Mouse (Mus musculus): Measurements from ENCODE around the gene Wrap53. TPM values are rescaled to one million over a fixed set of nuclear protein-coding genes. Genes with fewer than 3 reads are reported as not detected.
A peak's percentile ranks its signal among the peaks of the same experiment; 100 is the strongest.
"Not testable (repeated sequence)": the region's sequence is repeated elsewhere in the genome, so short reads cannot be mapped to it uniquely, and the experiment has no call there.

Wrap53 gene
- polyA plus RNA-seq, 1 experiment from 2014 or later = 19.7 TPM

DNA sequence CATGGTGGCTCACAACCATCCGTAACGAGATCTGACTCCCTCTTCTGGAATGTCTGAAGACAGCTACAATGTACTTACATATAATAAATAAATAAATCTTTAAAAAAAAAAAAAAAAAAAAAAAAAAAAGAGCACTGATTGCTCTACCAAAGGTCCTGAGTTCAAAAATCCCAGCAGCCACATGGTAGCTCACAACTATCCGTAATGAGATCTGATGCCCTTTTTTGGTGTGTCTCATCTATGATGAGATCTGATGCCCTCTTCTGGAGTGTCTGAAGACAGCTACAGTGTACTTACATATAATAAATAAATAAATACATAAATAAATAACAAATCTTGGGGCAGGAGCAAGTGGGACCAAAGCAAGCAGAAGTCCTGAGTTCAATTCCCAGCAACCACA is 38.3 kb downstream of the Wrap53 start:
- WGBS = 70% methylated on average over 1 of the region's 3 CpGs
- not testable (repeated sequence) for H3K9me3 ChIP-seq

DNA sequence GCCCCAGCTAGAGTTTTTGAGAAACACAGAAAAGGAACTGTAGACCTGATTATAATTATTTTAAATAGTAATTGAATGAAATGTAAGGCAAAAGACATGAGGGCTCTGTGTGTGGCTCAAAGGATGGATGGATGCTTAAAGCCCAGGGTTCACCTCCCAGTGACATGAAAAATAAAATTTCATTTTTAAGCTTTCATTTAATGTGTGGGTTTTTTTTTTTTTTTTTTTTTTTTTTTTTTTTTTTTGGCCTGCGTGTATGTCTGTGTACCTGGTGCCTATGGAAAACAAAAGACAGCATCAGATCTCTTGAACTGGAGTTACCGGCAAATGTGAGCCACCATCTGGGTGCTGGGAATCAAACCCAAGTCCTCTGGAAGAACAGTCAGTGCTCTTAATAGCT is 39.4 kb downstream of the Wrap53 start:
- Histone ChIP-seq H3K4me3 (no peak overlapping the region), H3K27me3 (no peaks in the 10 kb centered on the region), H3K9ac (no peak overlapping the region), H3K9me3 (no peaks in the 10 kb centered on the region), H3K27ac (replicated peaks) (no peak overlapping the region), H3K4me1 (replicated peaks) (peaks cover 16% of the 10 kb centered on the region), H3K4me2 (no peak overlapping the region), H3K36me3 (no peaks in the 10 kb centered on the region)
- 93% methylated on average over 2 of the region's 2 CpGs for WGBS
- no peak for ATAC-seq (ENCODE audit: low read depth)

More for the DNA sequence above, 38.3 kb downstream of the Wrap53 start:
- H3K27me3 ChIP-seq; H3K36me3 ChIP-seq; H3K9ac ChIP-seq; ATAC-seq (ENCODE audit: low read depth); H3K4me2 ChIP-seq; H3K27ac ChIP-seq (replicated peaks); H3K4me3 ChIP-seq: not testable (repeated sequence)
- peaks cover 25% of the 10 kb centered on the region for H3K4me1 ChIP-seq (replicated peaks)

DNA sequence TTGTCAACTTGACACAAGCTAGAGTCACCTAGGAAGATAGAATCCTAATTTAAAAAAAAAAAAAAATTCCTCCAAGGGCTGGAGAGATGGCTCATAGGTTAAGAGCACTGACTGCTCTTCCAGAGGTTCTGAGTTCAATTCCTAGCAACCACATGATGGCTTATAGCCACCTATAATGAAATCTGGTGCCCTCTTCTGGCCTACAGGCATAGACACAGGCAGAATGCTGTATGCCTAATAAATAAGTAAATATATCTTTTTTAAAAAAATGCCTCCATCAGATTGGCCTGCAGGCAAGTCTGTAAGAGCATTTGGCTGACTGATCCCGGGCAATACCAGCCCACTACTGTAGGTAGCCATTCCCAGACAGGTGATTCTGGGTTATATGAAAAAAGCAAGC is 45.1 kb downstream of the Wrap53 start:
- WGBS = 76% methylated on average over 1 of the region's 1 CpGs
- no peak overlapping the region for H3K9ac ChIP-seq
- no peak for ATAC-seq (ENCODE audit: low read depth)

DNA sequence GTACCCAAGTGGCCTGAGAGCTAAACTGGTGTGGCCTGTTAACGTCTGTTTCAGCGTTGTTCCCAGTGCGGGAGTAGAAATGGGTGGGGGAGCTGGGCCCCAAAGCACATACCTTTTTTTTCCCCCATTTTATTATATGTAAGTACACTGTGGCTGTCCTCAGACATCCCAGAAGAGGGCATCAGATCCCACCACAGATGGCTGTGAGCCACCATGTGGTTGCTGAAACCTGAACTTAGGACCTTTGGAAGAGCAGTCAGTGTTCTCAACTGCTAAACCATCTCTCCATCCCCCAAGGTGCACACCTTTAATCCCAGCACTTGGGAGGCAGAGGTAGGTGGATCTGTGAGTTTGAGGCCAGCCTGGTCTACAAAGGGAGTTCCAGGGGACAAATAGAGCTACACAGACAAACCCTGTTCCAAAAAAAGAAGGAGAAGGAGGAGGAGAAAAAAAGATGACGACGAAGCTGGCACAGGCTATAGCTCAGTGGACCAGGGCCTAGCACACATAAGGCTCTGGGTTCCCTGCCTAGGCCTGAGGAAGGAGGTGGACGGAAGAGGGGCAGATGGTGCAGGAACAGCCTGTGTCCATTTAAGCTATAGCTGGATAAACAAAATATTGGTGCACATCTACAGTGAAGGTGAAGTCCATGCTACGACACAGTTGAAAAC is 47.4 kb downstream of the Wrap53 start:
- no peak for ATAC-seq (ENCODE audit: low read depth)
- H3K27me3 ChIP-seq = no peaks in the 10 kb centered on the region
- H3K4me3 ChIP-seq = no peak overlapping the region
- 83% methylated on average over 7 of the region's 7 CpGs for WGBS
- H3K4me1 ChIP-seq (replicated peaks) = peaks cover 7% of the 10 kb centered on the region
- H3K9ac ChIP-seq = no peak overlapping the region
- no peaks in the 10 kb centered on the region for H3K36me3 ChIP-seq
- no peaks in the 10 kb centered on the region for H3K9me3 ChIP-seq
- no peak overlapping the region for H3K4me2 ChIP-seq
- H3K27ac ChIP-seq (replicated peaks) = no peak overlapping the region

More for the DNA sequence above, 45.1 kb downstream of the Wrap53 start:
- Histone ChIP-seq H3K4me1 (replicated peaks) (no peaks in the 10 kb centered on the region), H3K4me2 (no peak overlapping the region), H3K4me3 (no peak overlapping the region), H3K9me3 (no peaks in the 10 kb centered on the region), H3K27me3 (no peaks in the 10 kb centered on the region), H3K27ac (replicated peaks) (no peak overlapping the region), H3K36me3 (no peaks in the 10 kb centered on the region)

DNA sequence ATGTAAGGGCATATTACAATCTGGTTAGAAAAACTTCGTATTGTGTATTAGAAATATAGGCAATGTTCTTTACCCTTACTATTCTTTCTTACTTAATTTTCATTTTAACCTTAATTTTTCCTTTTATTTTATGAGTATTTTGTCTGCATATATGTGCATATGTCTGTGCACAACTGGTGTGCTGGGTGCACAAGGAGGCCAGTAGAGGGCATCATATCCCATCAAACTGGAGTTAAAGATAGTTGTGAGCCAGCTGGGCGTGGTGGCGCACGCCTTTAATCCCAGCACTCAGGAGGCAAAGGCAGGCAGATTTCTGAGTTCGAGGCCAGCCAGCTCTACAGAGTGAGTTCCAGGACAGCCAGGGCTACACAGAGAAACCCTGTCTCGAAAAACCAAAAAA is 49.3 kb downstream of the Wrap53 start:
- not testable (repeated sequence) for H3K36me3 ChIP-seq; H3K9ac ChIP-seq; H3K27me3 ChIP-seq; H3K27ac ChIP-seq (replicated peaks); H3K4me3 ChIP-seq; ATAC-seq (ENCODE audit: low read depth); H3K4me2 ChIP-seq; H3K9me3 ChIP-seq
- H3K4me1 ChIP-seq (replicated peaks) = peaks cover 24% of the 10 kb centered on the region
- 91% methylated on average over 6 of the region's 6 CpGs for WGBS

DNA sequence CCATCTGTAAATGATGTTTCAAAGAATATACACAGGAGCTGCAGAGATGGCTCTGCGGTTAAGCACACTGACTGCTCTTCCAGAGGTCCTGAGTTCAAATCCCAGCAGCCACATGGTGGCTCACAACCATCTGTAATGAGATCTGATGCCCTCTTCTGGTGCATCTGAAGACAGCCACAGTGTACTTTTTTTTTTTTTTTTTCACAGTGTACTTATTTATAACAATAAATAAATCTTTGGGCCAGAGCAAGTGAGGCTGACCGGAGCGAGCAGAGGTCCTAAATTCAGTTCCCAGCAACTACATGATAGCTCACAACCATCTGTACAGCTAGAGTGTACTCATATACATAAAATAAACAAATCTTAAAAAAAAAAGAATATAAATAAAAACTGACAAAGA is 49.8 kb downstream of the Wrap53 start:
- not testable (repeated sequence) for H3K9me3 ChIP-seq; H3K27ac ChIP-seq (replicated peaks); H3K9ac ChIP-seq; ATAC-seq (ENCODE audit: low read depth); H3K4me3 ChIP-seq; H3K4me2 ChIP-seq; H3K27me3 ChIP-seq; H3K36me3 ChIP-seq
- 89% methylated on average over 3 of the region's 3 CpGs for WGBS
- peaks cover 24% of the 10 kb centered on the region for H3K4me1 ChIP-seq (replicated peaks)

DNA sequence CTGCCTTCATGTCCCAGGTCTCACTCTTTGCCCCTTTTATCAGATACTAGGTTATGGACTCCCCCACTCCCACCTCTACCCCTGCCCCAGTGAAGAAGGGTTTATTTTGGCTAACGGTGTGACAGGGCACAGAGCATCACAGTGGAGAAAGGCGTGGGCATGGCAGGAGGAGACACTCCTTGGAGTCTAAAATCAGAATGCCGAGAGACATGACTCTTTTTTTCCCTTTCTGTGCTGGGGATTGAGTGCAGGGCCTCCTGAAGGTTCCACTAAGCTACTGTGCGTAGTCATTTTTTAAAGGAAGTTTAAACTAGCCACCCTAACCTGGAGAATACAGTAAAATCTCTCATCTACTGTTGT is 52.0 kb downstream of the Wrap53 start:
- Histone ChIP-seq H3K27ac (replicated peaks) (peak overlapping the region; percentile 95), H3K4me1 (replicated peaks) (peaks cover 24% of the 10 kb centered on the region), H3K36me3 (no peaks in the 10 kb centered on the region), H3K4me2 (peak overlapping the region; percentile 51; the same call in 1 of the 2 replicates), H3K9ac (peak overlapping the region; percentile 71), H3K9me3 (no peaks in the 10 kb centered on the region), H3K27me3 (no peaks in the 10 kb centered on the region), H3K4me3 (no peak overlapping the region)
- 61% methylated on average over 4 of the region's 4 CpGs for WGBS
- ATAC-seq (ENCODE audit: low read depth) = no peak; the same call in 1 of the 2 replicates

DNA sequence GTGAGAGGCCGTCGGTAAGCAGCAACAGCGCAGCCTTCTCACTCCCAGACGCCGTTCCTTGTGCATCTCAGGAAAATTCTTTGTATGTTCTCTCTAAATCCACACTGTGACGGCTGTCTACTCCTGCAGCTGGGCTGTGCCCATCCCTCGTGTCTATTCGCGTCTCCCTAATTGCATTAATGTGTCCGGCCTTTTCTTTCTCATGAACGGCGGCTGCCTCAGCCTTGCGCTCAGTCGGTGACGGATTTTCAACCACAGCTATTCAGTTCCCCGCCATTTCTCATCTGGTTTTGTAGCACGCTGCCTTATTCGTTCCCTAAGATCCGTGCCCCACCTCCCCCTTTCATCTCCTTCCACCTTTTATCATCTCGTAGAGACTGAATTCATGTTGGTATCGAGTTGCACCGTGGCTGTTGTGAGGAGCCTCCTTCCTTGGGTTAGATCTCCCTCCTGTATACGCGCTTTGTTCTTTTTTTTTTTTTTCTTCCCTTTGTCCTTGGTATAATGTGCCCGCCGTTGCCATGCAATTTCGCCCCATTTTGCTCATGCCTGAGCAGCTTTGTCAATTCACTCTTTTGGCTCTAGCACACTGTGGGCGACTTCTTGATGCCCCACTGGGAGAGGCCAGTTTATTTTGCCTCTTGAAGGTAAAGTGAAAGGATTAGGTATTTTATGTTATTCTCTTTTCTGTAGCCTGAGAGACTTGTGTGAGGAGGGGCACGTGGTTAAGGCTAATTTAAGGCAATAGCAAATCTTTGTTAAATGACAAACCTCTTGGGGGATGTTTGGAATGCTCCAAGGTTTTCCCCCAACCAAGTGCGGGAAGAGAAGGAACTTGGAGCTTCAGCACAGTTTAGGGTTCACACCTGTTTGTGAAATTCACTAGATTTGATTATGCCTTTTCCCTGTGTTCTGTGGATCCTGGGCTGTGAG is 52.7 kb downstream of the Wrap53 start:
- Histone ChIP-seq H3K27ac (replicated peaks) (peak overlapping the region; percentile 95), H3K9ac (peak overlapping the region; percentile 71), H3K4me2 (peak overlapping the region; percentile 51), H3K27me3 (no peaks in the 10 kb centered on the region), H3K4me1 (replicated peaks) (peaks cover 24% of the 10 kb centered on the region), H3K9me3 (no peaks in the 10 kb centered on the region), H3K4me3 (peak overlapping the region; percentile 23), H3K36me3 (no peaks in the 10 kb centered on the region)
- 2% methylated on average over 30 of the region's 30 CpGs for WGBS
- peak; percentile 77 for ATAC-seq (ENCODE audit: low read depth)

DNA sequence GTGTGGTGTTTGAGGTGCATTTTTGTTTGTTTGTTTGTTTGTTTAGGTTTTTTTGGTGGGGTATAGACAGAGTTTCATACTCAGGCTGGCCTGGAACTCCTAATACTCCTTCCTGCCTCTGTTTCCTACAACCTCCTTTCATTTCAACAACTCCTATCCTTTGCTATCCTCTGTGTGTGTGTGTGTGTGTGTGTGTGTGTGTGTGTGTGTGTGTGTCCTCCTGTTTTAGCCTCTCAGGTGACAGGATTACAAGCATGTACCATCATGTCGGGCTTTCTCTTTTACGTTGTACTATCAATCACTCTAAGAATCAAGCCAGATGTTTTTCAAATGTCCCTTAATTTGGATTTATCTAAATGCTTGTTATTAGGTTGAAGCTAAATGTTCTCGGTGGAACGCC is 53.4 kb downstream of the Wrap53 start:
- peaks cover 24% of the 10 kb centered on the region for H3K4me1 ChIP-seq (replicated peaks)
- peak overlapping the region; percentile 95 for H3K27ac ChIP-seq (replicated peaks)
- peak overlapping the region; percentile 51 for H3K4me2 ChIP-seq
- H3K36me3 ChIP-seq = no peaks in the 10 kb centered on the region
- ATAC-seq (ENCODE audit: low read depth) = peak; percentile 54; the same call in 1 of the 2 replicates
- H3K9me3 ChIP-seq = no peaks in the 10 kb centered on the region
- H3K27me3 ChIP-seq = no peaks in the 10 kb centered on the region
- H3K4me3 ChIP-seq = peak overlapping the region; percentile 23
- 13% methylated on average over 4 of the region's 4 CpGs for WGBS
- H3K9ac ChIP-seq = peak overlapping the region; percentile 71

DNA sequence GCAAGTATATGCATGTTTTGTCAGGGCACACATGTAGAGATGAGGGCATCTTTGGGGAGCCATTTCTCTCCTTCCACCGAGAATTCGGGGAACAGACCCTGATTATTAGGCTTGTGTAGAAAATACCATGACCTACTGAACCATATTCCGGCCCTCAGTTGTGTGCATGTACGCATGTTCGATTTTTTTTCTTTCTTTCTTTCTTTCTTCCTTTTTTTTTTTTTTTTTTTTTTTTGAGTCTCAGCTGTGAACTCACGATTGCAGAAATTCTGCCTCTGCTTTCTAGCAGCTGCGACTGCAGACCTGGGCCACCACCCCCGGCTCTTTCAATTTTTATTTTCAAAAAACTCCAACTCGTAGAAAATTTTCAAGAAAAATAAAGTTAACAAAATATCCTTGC is 54.4 kb downstream of the Wrap53 start:
- Histone ChIP-seq H3K4me2 (no peak overlapping the region), H3K9me3 (no peaks in the 10 kb centered on the region), H3K4me1 (replicated peaks) (peaks cover 24% of the 10 kb centered on the region), H3K36me3 (no peaks in the 10 kb centered on the region), H3K4me3 (no peak overlapping the region), H3K9ac (0 out of 2 replicates have a peak overlapping the region, but pooled peaks have one; percentile 71), H3K27ac (replicated peaks) (peak overlapping the region; percentile 95; the same call in 1 of the 2 replicates), H3K27me3 (no peaks in the 10 kb centered on the region)
- ATAC-seq (ENCODE audit: low read depth) = no peak
- 80% methylated on average over 9 of the region's 9 CpGs for WGBS

DNA sequence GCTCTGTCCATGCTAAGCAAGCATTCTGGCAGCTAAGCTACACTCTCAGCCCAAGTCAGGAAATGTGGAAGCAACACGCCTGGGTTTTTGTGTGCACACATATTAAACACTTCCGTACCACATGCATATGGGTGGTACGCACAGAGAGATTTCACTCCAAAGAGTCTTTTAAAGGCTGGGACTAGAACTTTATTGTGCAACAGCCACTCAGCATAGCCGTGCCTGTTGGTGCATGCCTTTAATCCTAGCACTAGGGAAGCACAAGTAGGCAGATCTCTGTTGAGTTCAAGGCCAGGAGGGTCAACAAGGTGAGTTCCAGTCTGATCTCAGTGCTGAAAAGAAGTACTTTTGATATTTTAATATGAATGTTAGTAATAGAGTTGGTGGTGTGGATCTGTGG is 56.4 kb downstream of the Wrap53 start:
- no peak for ATAC-seq (ENCODE audit: low read depth)
- H3K4me3 ChIP-seq = no peak overlapping the region
- H3K9ac ChIP-seq = no peak overlapping the region
- H3K27me3 ChIP-seq = no peaks in the 10 kb centered on the region
- no peaks in the 10 kb centered on the region for H3K36me3 ChIP-seq
- H3K9me3 ChIP-seq = no peaks in the 10 kb centered on the region
- peaks cover 30% of the 10 kb centered on the region for H3K4me1 ChIP-seq (replicated peaks)
- WGBS = 92% methylated on average over 4 of the region's 4 CpGs
- H3K27ac ChIP-seq (replicated peaks) = no peak overlapping the region
- H3K4me2 ChIP-seq = no peak overlapping the region

DNA sequence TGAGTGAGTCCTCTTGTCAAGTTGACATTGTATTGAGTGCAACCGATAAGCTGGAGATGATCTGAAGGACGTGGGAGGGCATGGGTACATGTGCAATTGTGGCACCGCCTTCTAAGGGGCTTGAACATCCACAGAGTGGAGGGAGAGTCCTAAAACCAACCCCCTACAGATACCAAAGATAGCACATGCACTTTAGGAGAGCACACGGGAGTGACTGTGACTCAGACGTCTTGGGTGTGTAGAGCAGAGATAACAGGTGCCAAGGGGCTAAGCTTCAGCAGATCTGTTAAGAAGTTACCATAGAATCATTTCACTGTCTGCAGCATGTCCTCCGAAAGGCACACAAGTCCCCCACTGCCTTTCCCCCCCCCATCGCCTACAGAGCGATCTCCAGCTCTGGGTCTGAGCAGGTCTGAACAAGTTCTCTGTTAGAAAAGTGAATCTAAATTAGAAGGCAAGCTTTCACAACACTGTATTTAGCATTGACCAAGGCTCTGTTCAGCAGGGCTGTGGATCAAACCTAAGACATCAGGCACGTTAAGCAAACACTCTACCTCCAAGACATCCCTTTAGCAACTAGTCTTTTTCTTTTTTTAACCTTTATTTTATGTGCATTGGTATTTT is 58.4 kb downstream of the Wrap53 start:
- H3K4me1 ChIP-seq (replicated peaks) = peaks cover 14% of the 10 kb centered on the region
- ATAC-seq (ENCODE audit: low read depth) = no peak
- 88% methylated on average over 9 of the region's 9 CpGs for WGBS

More for the DNA sequence above, 58.4 kb downstream of the Wrap53 start:
- Histone ChIP-seq H3K27ac (replicated peaks) (no peak overlapping the region), H3K9me3 (no peaks in the 10 kb centered on the region), H3K27me3 (no peaks in the 10 kb centered on the region), H3K9ac (no peak overlapping the region), H3K4me3 (no peak overlapping the region), H3K36me3 (no peaks in the 10 kb centered on the region), H3K4me2 (no peak overlapping the region)

Measured in neural tube, embryonic 13.5 days (tissue).